Mouse (Mus musculus) brain, adult 2 months (tissue): ENCODE data around the gene Gm5868.
A peak's percentile ranks its signal among the peaks of the same experiment; 100 is the strongest.
"Not testable (repeated sequence)": the region's sequence is repeated elsewhere in the genome, so short reads cannot be mapped to it uniquely, and the experiment has no call there.

ENCODE experiments used
- DNase-seq: peaks from one replicate; pipeline ENCODE4 v3.0.0; 2011; ENCODE audit warnings: low read depth, low spot score

Gm5868 gene

GRCm38 (mm10) chr5:72587192-72587681 is at the start of gene Gm5868:
Gm5868 (minus strand) TSS chr5:72587551.
- no peak for DNase-seq

DNA sequence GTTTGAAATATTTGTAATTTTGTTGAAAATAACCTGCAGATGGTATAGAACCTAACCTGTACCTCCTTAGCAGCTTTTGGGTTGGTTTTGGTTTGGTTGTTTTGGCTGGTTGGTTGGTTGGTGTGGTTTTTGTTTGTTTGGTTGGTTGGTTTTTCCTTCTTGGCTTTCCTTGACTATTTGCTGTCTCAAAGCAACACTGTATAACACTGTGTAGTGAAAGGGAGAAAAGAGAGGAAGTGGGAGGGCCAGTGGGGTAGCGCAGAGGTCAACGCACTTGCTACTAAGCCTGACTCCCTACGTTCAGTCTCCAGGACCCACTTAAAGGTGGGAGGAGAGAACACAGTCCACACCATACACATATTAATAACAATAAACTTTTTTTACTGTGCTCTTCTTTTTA is 49.2 kb upstream of the Gm5868 start:
- no peak for DNase-seq

- no peak for DNase-seq
Measured at GRCm38 (mm10) chr5:72636122-72636521, 48.8 kb upstream of the Gm5868 start.

DNA sequence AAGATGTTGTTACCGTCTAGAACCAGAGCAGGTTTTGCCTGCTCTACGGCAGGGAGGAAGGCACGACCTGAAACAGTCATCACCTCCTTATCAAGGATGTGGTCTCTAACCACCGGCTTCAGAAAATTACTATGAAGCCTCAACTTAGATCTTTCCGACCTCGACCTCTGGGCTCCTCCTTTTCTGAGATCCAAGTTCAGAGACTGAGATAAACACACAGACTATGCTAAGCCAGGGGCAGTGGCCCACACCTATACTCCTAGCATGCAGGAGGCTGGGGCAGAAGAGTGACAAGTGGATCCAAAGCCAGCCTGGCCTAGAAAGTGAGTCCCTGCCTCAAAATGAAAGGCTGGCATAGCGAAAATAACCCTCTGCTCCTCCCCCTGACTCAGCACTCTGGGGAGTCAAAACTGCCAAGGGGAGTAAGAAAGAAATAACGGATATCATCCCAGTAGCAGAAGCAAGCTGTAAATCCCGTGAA is 47.5 kb upstream of the Gm5868 start:
- no peak for DNase-seq

DNA sequence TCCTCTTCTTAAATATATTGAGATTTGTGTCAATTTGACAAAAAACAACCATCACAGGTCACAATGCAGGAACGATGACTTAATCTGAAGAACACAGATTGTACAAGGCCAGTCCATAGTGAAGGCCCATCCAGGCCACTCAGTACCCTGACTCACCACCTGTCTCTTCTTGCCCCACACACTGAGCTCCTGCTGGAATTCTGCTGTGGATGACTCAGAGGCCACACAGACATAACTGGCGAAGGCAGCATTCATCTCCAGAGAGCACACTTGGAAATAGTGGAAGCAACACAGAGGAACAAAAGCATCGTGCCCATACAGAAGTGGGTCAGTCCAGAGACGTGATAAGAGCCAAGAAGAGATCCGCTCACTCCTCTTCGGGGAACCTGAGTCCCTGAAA is 42.7 kb upstream of the Gm5868 start:
- DNase-seq, result peak; percentile 43

- no peak for DNase-seq
Measured at GRCm38 (mm10) chr5:72621022-72621421, 33.7 kb upstream of the Gm5868 start.

- DNase-seq, result no peak
Measured at GRCm38 (mm10) chr5:72617413-72617812, 30.1 kb upstream of the Gm5868 start.

- no peak for DNase-seq
Measured at GRCm38 (mm10) chr5:72603138-72603537, 15.8 kb upstream of the Gm5868 start.

- DNase-seq, result peak; percentile 50
Measured at GRCm38 (mm10) chr5:72601006-72601405, 13.7 kb upstream of the Gm5868 start.

DNA sequence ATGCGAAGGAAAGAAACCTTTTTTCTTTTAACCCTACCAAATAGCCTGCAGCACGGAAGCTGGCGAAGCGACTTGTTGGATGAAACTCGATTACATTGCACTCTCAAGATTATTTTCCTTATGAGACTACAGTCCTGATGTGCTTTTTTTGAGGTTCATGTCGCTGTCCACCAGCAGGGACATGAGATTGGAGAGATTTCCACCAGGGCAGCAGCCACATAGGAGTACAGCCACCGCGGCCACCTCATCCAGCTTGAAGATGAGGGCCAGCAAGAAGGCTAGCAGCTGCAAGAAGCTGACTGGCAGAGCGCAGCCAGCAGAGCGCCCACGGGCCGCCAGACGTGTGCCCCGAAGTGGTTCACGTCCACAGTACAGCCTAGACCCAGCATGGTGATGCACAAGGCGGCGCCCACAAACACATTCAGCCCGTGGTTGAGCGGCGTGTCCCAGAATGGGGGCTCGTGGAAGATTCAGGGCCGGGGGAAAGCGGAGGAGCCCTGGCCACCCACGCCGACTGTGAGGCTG is 622 bp downstream of the Gm5868 start:
- DNase-seq, result not testable (repeated sequence)

- DNase-seq, result not testable (repeated sequence)
Measured at GRCm38 (mm10) chr5:72586122-72586521, 1.2 kb downstream of the Gm5868 start.

DNA sequence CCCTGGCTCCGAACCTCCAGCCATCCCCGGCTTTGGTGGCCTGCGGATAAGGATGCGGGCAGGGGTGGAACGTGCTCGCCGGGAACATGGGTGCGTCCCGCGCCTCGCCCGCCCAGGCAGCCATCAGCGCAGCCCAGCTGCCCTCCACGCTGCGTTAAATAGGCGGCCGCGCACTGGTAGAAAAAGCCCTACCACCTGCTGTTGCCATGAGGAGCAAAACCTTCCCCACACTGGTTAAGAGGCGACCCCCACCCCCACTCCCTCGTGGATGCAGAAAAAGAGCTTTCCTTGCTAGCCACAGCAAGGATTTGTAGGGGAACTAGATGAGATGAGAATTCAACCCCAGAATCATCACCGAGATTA is 6.4 kb downstream of the Gm5868 start, which contains the start of gene Zar1:
Zar1 (minus strand) TSS at position 285 of the 363 bp plus-strand sequence.
- DNase-seq, result not testable (repeated sequence)

DNA sequence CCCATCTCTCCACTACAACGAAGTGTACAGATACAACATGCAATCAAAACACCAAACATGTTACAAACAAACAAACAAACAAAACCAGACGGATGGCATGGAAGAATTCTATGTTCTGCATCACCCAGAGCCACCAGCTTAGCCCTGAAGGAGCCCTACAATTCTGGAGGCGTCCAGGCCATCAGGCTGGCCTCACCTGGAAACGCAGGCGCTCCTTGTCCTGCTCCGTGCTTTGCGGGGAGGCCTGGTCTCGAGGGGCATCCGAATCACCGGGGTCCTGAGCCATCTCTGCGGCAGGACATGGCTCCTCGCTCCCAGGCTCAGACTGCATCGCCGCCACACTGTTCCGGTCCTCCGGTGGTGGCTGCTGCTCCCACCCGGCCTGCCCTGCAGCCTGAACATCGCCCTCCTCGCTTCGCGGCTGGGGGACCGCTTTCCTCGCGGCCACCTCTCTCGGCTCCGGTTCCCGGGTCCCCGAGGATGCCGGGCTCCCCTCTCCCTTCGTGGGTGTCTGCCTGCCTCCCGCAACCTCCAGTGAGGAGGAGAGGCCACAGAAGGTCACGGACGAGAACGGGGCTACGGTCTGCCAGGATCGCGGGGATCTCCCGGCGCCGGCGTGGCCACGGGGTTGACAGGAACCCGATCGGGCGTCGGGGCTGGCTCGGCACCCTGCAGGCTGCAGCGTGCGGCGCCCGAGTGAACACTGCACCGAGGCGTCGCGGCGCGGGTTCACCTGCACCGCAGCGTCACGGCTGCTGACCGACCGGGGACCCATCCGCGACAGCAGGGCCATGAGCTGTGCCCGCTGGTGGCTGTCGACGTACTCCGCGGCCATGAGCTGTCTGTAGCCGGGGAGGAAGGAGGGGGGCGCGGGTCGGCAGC is 7.0 kb downstream of the Gm5868 start:
- DNase-seq, result not testable (repeated sequence)

- DNase-seq, result not testable (repeated sequence)
Measured at GRCm38 (mm10) chr5:72579599-72579998, 7.8 kb downstream of the Gm5868 start.

- DNase-seq, result no peak
Measured at GRCm38 (mm10) chr5:72565621-72566020, 21.7 kb downstream of the Gm5868 start.

GRCm38 (mm10) chr5:72563183-72563582 is 24.2 kb downstream of the Gm5868 start:
- DNase-seq, result not testable (repeated sequence)

DNA sequence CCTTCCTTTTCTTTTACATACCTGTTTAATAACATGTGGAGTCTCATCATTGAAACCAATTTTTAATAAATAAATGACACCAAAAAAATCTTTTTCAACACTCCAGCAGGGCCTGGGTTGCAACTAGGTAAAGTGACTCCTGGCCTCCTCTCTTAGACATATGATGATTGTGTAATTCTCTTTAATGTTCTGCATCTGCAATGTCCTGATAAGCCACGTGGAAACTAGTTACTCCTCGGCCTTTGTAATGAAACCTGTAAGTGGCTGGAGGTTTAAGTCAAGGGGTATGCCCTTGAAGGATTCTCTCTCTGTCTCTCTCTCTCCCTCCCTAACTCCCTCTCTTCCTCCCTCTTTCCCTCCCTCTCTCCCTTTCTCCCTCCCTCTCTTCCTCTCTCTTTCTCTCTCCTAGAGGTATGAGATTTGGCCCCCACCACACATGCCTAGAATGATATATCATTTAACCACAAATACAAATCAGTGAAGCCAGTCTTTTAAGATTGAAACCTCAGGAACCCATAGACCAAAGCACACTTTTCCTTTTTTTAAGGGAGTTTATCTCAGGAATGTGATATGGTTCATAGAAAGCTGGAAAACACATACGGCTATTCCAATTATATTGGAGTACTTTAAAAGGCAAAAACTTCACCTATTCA is 26.2 kb downstream of the Gm5868 start:
- no peak for DNase-seq

DNA sequence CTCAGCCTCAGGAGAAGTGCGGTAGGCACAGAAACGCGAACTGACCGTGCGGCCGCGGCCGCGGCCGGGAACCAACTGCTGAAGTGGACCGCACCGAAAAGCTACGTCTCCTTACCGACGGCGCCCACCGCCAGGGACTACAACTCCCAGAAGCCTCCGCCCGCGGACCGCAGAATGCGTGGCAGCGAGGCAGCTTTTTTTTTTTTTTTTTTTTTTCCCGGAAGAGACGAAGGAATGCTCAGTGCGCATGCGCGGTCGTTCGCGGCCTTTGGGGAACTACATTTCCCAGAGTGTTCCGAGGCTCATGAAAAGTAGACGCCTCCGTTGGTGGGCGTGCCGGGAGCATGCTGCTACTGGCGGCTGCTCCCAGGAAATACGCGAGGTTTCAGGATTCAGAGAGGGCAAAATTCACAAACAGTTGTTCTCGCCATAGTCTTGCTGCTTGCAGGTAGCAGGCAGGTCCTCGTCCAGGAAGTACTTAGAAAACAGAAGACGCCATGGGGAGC is 27.8 kb downstream of the Gm5868 start, which contains the start of gene Nfxl1:
Nfxl1 (minus strand) TSS at position 141 of the 506 bp plus-strand sequence.
- DNase-seq, result peak; percentile 99

GRCm38 (mm10) chr5:72558716-72559526 is 28.4 kb downstream of the Gm5868 start:
- peak; percentile 12 for DNase-seq

DNA sequence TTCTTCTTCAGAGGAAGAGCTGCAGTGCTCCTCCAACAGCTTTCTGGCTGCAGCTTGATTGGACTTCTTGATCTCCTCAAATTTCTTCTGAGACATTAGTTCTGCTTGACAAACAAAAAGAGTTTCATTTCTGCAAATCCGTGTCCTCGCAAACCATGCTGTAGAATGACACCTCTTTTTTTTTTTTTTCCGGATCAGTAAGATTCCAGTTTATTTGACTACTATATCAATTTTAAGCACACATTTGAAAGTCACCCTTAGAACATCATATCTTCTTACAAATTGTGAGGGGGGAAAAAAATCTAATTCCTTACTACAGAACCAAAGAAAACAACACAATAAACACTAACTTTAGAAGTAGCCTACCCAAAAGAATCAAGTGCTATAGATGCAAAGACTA is 31.1 kb downstream of the Gm5868 start:
- no peak for DNase-seq

DNA sequence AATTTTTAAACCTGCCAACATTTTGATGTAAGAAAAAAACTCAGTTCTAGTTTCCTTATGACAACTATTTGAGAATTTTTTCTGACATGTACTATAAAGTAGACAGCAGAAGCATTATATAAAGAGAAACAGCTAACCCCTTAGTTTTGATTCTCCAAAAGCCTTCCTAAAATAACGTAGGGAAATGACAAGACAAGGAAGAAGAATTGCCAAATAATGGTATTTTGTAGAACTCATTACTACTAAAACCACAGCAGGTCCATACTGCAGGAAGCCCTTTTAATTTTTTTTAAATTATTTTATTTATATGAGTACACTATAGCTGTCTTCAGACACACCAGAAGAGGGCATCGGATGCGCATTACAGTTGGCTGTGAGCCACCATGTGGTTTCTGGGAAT is 36.1 kb downstream of the Gm5868 start:
- no peak for DNase-seq
